Mouse (Mus musculus): ENCODE measurements around the gene Gsap.

GRCm38 (mm10) chr5:21255551-21256132 is 69.6 kb downstream of the Gsap start:
- no peak for TF ChIP-seq CTCF (IDR thresholded peaks at IDR 0.05)
- TF ChIP-seq EP300 (IDR thresholded peaks at IDR 0.05): no peak

Measured in lung, postnatal 0 days (tissue).